Mouse (Mus musculus): ENCODE measurements at regions not wholly inside any gene's neighbourhood (a gene's known extent, or its start where the extent isn't known, plus 50 kb on each side); places are given as distances from the start of the nearest gene placed in this dataset.

GRCm38 (mm10) chr5:51045872-51046271 lies 521.7 kb downstream of the Ppargc1a start:
- TF ChIP-seq CTCF (IDR thresholded peaks at IDR 0.05; ENCODE audit: control insufficient read depth, insufficient read depth, insufficient read length) = no peak
- TF ChIP-seq FOSL1 (IDR thresholded peaks at IDR 0.05; ENCODE audit: insufficient read depth, low read length, poor library complexity, severe bottlenecking) = no peak
